Mouse (Mus musculus): ENCODE results near the gene Slc25a13. TPM values are rescaled to one million over a fixed set of nuclear protein-coding genes. Genes with fewer than 3 reads are reported as not detected.
A peak's percentile ranks its signal among the peaks of the same experiment; 100 is the strongest.

Slc25a13 gene
- polyA plus RNA-seq, 1 experiment from 2014 or later = 43.6 TPM

- WGBS = 79% methylated on average over 4 of the region's 4 CpGs
- Histone ChIP-seq H3K4me3 (ENCODE audit: low read length) (no peak overlapping the region), H3K27ac (ENCODE audit: low read depth, low read length) (no peak overlapping the region), H3K4me1 (ENCODE audit: control insufficient read depth, insufficient read depth, low read length) (no peaks in the 10 kb centered on the region), H3K27me3 (ENCODE audit: control insufficient read depth, insufficient read depth, low read length) (no peaks in the 10 kb centered on the region), H3K36me3 (ENCODE audit: control insufficient read depth, insufficient read depth, low read length) (no peaks in the 10 kb centered on the region), H3K9ac (ENCODE audit: low read depth, low read length) (no peak overlapping the region), H3K4me2 (replicated peaks; ENCODE audit: low read depth, low read length) (no peak overlapping the region), H3K9me3 (ENCODE audit: control insufficient read depth, low read length) (no peaks in the 10 kb centered on the region)
- ATAC-seq (ENCODE audit: low FRiP score, low TSS enrichment) = no peak
These were observed 20.4 kb downstream of the Slc25a13 start for GRCm38 (mm10) chr6:6196527-6196926.

- no peaks in the 10 kb centered on the region for H3K36me3 ChIP-seq (ENCODE audit: control insufficient read depth, insufficient read depth, low read length)
- ATAC-seq (ENCODE audit: low FRiP score, low TSS enrichment) = no peak
- H3K4me1 ChIP-seq (ENCODE audit: control insufficient read depth, insufficient read depth, low read length) = no peaks in the 10 kb centered on the region
- no peak overlapping the region for H3K4me2 ChIP-seq (replicated peaks; ENCODE audit: low read depth, low read length)
- H3K9ac ChIP-seq (ENCODE audit: low read depth, low read length) = no peak overlapping the region
- H3K9me3 ChIP-seq (ENCODE audit: control insufficient read depth, low read length) = no peaks in the 10 kb centered on the region
- H3K27me3 ChIP-seq (ENCODE audit: control insufficient read depth, insufficient read depth, low read length) = no peaks in the 10 kb centered on the region
- no peak overlapping the region for H3K4me3 ChIP-seq (ENCODE audit: low read length)
- 88% methylated on average over 6 of the region's 6 CpGs for WGBS
- H3K27ac ChIP-seq (ENCODE audit: low read depth, low read length) = no peak overlapping the region
These were observed 22.1 kb downstream of the Slc25a13 start for GRCm38 (mm10) chr6:6194831-6195230.

DNA sequence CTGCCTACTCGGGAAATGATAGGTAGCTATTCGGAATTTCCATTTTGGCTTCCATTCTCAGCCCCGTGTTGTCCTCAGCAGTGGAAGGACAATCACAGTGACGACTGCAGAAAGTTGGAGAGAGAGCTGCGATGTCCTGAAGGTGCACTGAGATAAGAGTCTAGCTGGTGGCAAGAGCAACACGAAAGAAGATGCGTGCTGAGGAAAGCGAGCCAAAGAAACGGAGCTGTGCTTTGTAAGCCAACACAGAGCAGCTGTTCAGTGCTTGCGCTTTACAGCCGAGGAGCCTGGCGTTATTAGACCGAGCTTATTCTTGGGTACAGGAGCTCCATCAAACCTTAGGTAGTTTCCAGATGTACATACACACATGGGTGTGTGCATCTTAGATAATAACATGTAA is 23.1 kb downstream of the Slc25a13 start:
- Histone ChIP-seq H3K9me3 (ENCODE audit: control insufficient read depth, low read length) (no peaks in the 10 kb centered on the region), H3K27ac (ENCODE audit: low read depth, low read length) (no peak overlapping the region), H3K4me1 (ENCODE audit: control insufficient read depth, insufficient read depth, low read length) (no peaks in the 10 kb centered on the region), H3K4me3 (ENCODE audit: low read length) (no peak overlapping the region), H3K36me3 (ENCODE audit: control insufficient read depth, insufficient read depth, low read length) (no peaks in the 10 kb centered on the region), H3K4me2 (replicated peaks; ENCODE audit: low read depth, low read length) (no peak overlapping the region), H3K27me3 (ENCODE audit: control insufficient read depth, insufficient read depth, low read length) (no peaks in the 10 kb centered on the region), H3K9ac (ENCODE audit: low read depth, low read length) (no peak overlapping the region)
- 89% methylated on average over 13 of the region's 13 CpGs for WGBS
- no peak for ATAC-seq (ENCODE audit: low FRiP score, low TSS enrichment)

- H3K27me3 ChIP-seq (ENCODE audit: control insufficient read depth, insufficient read depth, low read length) = no peaks in the 10 kb centered on the region
- WGBS = 47% methylated on average over 7 of the region's 7 CpGs
- H3K9ac ChIP-seq (ENCODE audit: low read depth, low read length) = no peak overlapping the region
- no peak overlapping the region for H3K4me2 ChIP-seq (replicated peaks; ENCODE audit: low read depth, low read length)
- H3K36me3 ChIP-seq (ENCODE audit: control insufficient read depth, insufficient read depth, low read length) = no peaks in the 10 kb centered on the region
- H3K9me3 ChIP-seq (ENCODE audit: control insufficient read depth, low read length) = no peaks in the 10 kb centered on the region
- 0 out of 2 replicates have a peak, but pooled peaks have one; percentile 39 for ATAC-seq (ENCODE audit: low FRiP score, low TSS enrichment)
- H3K27ac ChIP-seq (ENCODE audit: low read depth, low read length) = no peak overlapping the region
- H3K4me3 ChIP-seq (ENCODE audit: low read length) = no peak overlapping the region
- H3K4me1 ChIP-seq (ENCODE audit: control insufficient read depth, insufficient read depth, low read length) = no peaks in the 10 kb centered on the region
These were observed 24.6 kb downstream of the Slc25a13 start for GRCm38 (mm10) chr6:6192413-6192812.

DNA sequence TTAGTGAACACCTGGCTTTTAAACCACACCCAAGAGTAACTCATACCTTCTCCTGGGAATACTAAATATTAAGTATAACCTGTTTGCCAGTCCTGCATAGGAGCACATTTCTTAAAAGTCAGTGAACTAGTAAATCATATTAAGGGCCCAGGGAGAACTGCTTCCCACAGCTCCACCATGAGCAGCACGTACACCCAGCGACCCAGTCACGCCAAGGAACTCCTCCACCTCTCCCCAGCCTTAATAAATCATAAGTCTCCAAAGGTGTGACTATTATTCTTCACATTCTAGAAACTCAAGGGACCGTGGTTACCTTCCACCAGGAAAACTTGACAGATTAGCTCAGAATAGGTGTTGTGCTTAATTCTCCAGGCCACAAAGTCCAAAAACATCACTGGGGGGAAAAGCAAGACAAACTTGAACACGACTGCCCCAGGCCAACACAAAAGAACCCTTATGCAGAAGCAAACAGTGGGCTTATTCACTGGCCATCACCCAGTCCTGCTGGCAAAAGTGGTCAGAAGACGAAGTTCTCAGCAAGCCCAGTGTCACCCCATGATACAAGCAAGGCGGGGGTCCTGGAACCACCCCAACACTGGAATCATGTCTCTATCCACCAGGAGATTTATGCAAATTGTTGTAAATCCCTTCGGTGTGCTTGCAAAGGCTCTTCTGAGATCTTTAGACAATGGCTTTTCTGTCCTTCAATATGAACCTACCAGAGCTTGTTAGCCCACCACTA is 25.2 kb downstream of the Slc25a13 start:
- WGBS = 66% methylated on average over 8 of the region's 8 CpGs
- Histone ChIP-seq H3K4me1 (ENCODE audit: control insufficient read depth, insufficient read depth, low read length) (no peaks in the 10 kb centered on the region), H3K9ac (ENCODE audit: low read depth, low read length) (no peak overlapping the region), H3K27ac (ENCODE audit: low read depth, low read length) (no peak overlapping the region), H3K27me3 (ENCODE audit: control insufficient read depth, insufficient read depth, low read length) (no peaks in the 10 kb centered on the region), H3K4me2 (replicated peaks; ENCODE audit: low read depth, low read length) (no peak overlapping the region), H3K36me3 (ENCODE audit: control insufficient read depth, insufficient read depth, low read length) (no peaks in the 10 kb centered on the region), H3K4me3 (ENCODE audit: low read length) (no peak overlapping the region), H3K9me3 (ENCODE audit: control insufficient read depth, low read length) (no peaks in the 10 kb centered on the region)
- no peak for ATAC-seq (ENCODE audit: low FRiP score, low TSS enrichment)

DNA sequence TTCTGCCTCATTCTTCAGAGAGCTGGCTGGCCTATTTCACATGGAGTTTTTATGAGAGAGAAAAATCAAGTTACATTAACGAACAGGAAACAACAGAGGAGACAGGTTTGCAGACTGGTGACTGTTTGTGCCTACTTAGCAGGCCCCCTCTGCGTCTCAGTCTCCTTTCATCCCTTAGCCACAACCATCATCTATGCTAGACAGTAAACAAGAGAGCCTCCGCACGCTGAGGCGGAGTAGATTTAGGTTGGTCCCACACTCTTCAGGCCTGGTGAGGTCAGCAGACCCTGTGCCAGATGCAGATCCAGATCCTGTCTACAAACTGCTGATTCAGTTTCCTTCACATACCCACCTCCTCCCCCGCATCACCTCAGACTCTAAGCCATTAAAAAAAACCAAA is 28.0 kb downstream of the Slc25a13 start:
- Histone ChIP-seq H3K4me1 (ENCODE audit: control insufficient read depth, insufficient read depth, low read length) (peaks cover 7% of the 10 kb centered on the region; the same call in 1 of the 2 replicates), H3K4me2 (replicated peaks; ENCODE audit: low read depth, low read length) (no peak overlapping the region), H3K27me3 (ENCODE audit: control insufficient read depth, insufficient read depth, low read length) (no peaks in the 10 kb centered on the region), H3K9ac (ENCODE audit: low read depth, low read length) (no peak overlapping the region), H3K36me3 (ENCODE audit: control insufficient read depth, insufficient read depth, low read length) (no peaks in the 10 kb centered on the region), H3K4me3 (ENCODE audit: low read length) (no peak overlapping the region), H3K9me3 (ENCODE audit: control insufficient read depth, low read length) (no peaks in the 10 kb centered on the region), H3K27ac (ENCODE audit: low read depth, low read length) (no peak overlapping the region)
- 82% methylated on average over 6 of the region's 6 CpGs for WGBS
- no peak for ATAC-seq (ENCODE audit: low FRiP score, low TSS enrichment)

DNA sequence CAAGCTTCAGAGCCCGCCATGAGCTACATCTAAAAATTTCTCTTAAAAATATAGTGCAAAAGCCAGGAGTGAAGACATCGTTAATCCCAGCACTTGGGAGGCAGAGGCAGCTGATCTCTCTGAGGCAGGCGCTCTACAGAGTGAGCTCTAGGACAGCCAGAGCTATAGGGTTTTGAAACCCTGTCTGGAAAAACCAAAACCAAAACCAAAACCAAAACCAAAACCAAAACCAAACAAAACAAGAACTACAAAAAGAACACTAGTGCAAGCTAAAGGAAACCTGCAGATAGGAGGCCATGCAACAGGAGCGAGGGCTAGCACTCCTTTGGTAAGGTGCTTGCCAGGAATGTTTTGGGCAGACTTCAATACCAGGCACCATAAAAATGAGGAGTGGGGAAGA is 30.5 kb downstream of the Slc25a13 start:
- no peak for ATAC-seq (ENCODE audit: low FRiP score, low TSS enrichment)
- Histone ChIP-seq H3K4me1 (ENCODE audit: control insufficient read depth, insufficient read depth, low read length) (peaks cover 7% of the 10 kb centered on the region; the same call in 1 of the 2 replicates), H3K4me2 (replicated peaks; ENCODE audit: low read depth, low read length) (no peak overlapping the region), H3K27ac (ENCODE audit: low read depth, low read length) (no peak overlapping the region), H3K4me3 (ENCODE audit: low read length) (no peak overlapping the region), H3K9me3 (ENCODE audit: control insufficient read depth, low read length) (no peaks in the 10 kb centered on the region), H3K27me3 (ENCODE audit: control insufficient read depth, insufficient read depth, low read length) (no peaks in the 10 kb centered on the region), H3K36me3 (ENCODE audit: control insufficient read depth, insufficient read depth, low read length) (no peaks in the 10 kb centered on the region), H3K9ac (ENCODE audit: low read depth, low read length) (no peak overlapping the region)
- 84% methylated on average over 4 of the region's 4 CpGs for WGBS

- H3K9me3 ChIP-seq (ENCODE audit: control insufficient read depth, low read length) = no peaks in the 10 kb centered on the region
- WGBS = 82% methylated on average over 3 of the region's 3 CpGs
- H3K4me2 ChIP-seq (replicated peaks; ENCODE audit: low read depth, low read length) = no peak overlapping the region
- H3K4me1 ChIP-seq (ENCODE audit: control insufficient read depth, insufficient read depth, low read length) = peaks cover 7% of the 10 kb centered on the region; the same call in 1 of the 2 replicates
- no peaks in the 10 kb centered on the region for H3K27me3 ChIP-seq (ENCODE audit: control insufficient read depth, insufficient read depth, low read length)
- H3K27ac ChIP-seq (ENCODE audit: low read depth, low read length) = no peak overlapping the region
- no peak overlapping the region for H3K4me3 ChIP-seq (ENCODE audit: low read length)
- no peak overlapping the region for H3K9ac ChIP-seq (ENCODE audit: low read depth, low read length)
- H3K36me3 ChIP-seq (ENCODE audit: control insufficient read depth, insufficient read depth, low read length) = no peaks in the 10 kb centered on the region
- no peak for ATAC-seq (ENCODE audit: low FRiP score, low TSS enrichment)
These were observed 31.3 kb downstream of the Slc25a13 start for GRCm38 (mm10) chr6:6185735-6186068.

DNA sequence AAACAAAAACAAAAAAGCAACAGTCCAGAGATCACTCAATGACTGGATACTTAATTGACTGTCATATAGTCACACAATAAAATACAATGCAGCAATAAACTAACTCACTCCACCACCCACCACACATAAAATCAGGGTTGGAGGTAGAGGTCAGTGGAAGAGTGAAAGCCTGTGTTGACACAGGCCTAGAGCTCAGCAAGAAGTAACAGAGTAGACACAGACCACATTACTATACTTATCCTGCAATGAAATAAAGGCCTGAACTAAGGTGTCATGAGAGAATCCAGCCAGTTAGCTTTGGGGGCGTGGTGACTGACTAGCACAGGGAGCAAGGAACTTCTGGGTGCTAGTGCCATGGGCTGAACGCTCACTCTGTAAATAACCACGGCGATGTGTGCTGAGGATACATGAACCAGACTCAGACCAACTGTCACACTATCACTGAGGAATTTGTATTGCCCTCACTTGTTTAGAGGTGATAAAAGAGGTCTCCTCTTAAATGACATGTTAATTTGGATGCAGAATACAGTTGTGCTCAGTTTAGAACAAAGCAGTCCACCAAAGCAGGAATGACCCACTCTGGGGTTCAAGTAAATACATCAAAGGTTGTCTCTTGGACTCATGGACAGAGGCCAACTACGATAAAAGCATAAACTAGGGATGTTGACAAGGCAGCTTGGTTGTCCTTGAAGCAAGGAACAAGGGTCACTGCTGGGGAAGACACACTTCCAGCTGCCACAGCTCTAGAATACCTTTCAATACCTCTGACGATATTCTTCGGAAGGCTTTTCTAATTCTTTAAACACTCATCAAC is 31.8 kb downstream of the Slc25a13 start:
- peak; percentile 60; the same call in 1 of the 2 replicates for ATAC-seq (ENCODE audit: low FRiP score, low TSS enrichment)

More for the DNA sequence above, 31.8 kb downstream of the Slc25a13 start:
- 65% methylated on average over 7 of the region's 7 CpGs for WGBS
- no peak overlapping the region for H3K4me3 ChIP-seq (ENCODE audit: low read length)
- H3K36me3 ChIP-seq (ENCODE audit: control insufficient read depth, insufficient read depth, low read length) = no peaks in the 10 kb centered on the region
- H3K9me3 ChIP-seq (ENCODE audit: control insufficient read depth, low read length) = no peaks in the 10 kb centered on the region
- H3K4me2 ChIP-seq (replicated peaks; ENCODE audit: low read depth, low read length) = no peak overlapping the region
- H3K27ac ChIP-seq (ENCODE audit: low read depth, low read length) = no peak overlapping the region
- H3K27me3 ChIP-seq (ENCODE audit: control insufficient read depth, insufficient read depth, low read length) = no peaks in the 10 kb centered on the region
- H3K9ac ChIP-seq (ENCODE audit: low read depth, low read length) = no peak overlapping the region
- peaks cover 7% of the 10 kb centered on the region; the same call in 1 of the 2 replicates for H3K4me1 ChIP-seq (ENCODE audit: control insufficient read depth, insufficient read depth, low read length)

Data from kidney, embryonic 14.5 days (tissue).